Mouse (Mus musculus) heart, adult 9 months (tissue): ENCODE measurements around the gene Stk16.

ENCODE experiments used
- DNase-seq, 2 experiments: peaks; one replicate each; pipeline ENCODE4 v3.0.0; 2022; ENCODE audit warnings: low spot score in 2 of 2

Gene Stk16

GRCm38 (mm10) chr1:75210136-75211087, at the start of gene Stk16, which contains the start of gene Glb1l:
Stk16 (plus strand) TSS chr1:75210838.
Glb1l (minus strand) TSS chr1:75210813.
- DNase-seq: peak; percentile 96

- DNase-seq: no peak
Measured at GRCm38 (mm10) chr1:75168093-75168471, 42.6 kb upstream of the Stk16 start.

GRCm38 (mm10) chr1:75168472-75169464, 41.9 kb upstream of the Stk16 start, which contains the start of gene Zfand2b:
Zfand2b (plus strand) TSS chr1:75168646.
- DNase-seq: peak; percentile 94 to 96

DNA sequence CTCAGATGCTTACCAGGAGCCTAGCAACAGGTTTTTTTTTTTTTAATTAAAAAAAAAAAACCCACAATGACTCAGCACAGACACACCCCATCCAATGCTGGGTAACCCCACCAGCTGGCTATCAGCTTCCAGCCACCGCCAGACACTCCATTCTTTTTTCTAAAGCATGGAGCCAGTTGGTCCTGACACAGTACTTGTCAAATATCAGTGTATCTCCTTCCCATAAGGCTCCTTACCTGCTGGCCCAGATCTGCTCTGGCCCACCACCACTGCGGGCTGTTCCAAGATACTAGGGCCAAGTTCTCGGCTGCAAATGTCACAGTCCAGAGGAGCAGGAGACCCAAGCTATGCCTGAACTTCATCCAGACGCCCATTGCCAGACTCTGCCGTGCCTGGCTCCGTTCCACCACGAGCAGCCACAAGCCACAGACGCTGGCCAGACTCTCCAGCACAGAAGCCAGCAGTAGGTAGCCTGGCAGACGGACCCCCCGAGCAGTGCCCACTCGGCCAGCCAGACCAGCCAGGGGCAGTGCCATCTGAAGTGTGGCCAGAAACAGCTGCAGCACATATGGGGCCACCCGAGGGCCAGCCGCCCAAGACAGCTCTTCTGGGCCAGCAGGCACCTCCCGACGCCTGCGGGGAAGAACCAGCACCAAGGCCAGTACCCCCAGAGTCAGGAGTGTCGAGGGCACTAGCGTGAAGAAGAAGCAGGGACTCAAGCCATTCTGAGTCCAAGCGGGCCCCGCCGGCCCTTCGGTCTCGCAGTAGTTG, 31.1 kb upstream of the Stk16 start:
- peak; percentile 31 to 36 for DNase-seq

GRCm38 (mm10) chr1:75180105-75180590, 30.5 kb upstream of the Stk16 start, which contains the start of gene Abcb6:
Abcb6 (minus strand) TSS chr1:75180392.
- peak; percentile 91 to 92 for DNase-seq

DNA sequence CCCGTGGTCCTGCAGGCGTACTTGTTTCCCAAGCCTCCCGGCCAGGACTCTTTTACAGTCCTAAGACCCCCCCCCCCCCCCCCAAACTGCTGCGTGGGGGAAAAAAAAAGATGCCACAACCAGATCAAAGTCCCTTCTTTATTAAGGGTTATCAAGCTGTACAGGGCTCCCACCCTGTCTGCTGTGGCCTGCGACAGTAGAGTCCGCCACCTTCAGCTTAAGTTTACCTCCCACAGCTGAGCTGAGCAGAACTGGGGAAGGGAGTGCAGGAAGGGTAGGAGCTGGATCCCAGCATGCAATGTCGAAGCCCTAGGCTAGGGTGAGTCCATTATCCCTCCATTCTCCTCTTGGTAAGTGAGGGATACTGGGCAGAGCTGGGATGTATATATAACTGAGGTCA, 29.9 kb upstream of the Stk16 start:
- DNase-seq: no peak

- no peak for DNase-seq
Measured at GRCm38 (mm10) chr1:75181377-75181870, 29.2 kb upstream of the Stk16 start.

DNA sequence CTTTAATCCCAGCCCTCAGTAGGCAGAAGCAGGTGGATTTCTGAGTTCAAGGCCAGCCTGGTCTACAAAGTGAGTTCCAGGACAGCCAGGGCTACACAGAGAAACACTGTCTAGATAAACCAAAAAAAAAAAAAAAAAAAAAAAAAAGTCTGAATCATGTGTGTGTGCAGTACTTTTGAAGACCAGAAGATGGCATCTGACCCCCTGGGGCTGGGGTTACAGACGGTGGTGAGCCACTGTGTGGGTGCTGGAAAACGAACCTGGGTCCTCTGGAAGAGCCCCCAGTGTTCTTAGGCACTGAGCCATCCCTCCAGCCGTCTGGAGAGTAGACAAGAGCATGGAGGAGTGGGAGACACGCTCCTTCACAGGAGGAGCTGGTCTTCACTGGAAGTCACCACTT, 28.5 kb upstream of the Stk16 start:
- DNase-seq: no peak

DNA sequence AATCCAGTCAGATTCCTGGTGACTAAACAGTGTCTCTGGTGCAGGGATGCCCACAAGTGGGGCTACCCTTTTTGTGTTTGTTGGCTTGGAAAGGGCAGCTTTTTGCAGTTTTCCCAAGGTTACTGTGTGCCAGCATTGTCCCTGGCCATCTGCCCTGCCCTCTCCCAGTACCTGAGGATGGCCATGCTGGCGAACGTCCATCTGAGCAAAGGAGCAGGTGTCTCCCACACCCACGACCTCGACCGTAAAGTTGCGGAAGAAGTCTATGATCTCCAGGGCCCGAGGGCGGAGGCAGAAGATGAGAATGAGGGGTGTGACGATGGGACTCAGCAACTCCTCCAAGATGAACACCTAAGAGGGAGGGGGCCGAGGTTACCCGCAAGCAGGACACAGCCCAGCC, 25.1 kb upstream of the Stk16 start:
- DNase-seq: no peak

- DNase-seq: no peak
Measured at GRCm38 (mm10) chr1:75187126-75187525, 23.5 kb upstream of the Stk16 start.

DNA sequence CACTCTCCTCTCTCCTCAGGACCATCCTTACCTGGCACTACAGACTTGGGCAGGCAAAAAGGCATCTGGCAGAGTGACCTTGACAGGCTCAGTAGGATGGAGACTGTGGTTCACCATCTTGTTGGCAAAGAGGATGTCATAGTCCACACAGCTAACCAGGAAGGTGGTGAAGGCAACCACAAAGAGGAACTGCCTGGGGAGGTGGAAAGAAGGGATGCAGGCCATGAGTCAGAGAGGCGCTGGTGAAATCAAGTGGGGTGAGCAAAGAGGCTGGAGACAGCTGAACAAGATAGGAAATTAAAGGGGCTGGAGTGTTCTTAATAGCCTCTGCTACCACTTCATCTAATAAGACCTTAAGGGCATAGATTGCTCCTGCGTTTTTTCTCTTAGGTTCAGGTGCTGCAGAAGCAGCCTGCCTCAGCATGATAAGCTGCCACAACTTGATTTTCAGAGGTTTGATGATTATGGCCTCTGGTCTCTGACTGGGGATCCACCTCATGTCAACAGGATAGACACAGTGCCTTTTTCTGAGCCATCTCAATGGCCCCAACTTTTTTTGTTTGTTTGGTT, 22.6 kb upstream of the Stk16 start:
- DNase-seq: no peak

DNA sequence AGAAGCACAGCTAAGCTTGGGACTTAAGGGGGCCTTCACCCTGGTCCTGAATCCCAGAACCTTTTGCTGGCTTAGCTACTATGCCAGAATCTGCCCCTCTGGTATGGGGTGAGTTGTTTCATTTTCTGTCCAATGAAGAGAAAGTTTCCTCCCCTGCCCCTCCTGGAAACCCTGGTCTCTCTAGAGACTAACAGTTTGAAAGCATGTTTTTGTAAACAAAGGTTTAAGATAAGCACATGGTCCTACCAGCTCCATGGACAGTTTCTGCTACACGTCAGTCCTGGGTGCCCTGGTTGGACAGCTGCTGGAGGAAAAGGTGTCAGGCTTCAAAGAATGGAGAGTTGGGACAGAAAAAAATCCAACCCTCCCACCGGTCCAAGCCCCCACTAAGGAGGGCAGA, 20.1 kb upstream of the Stk16 start:
- no peak for DNase-seq

DNA sequence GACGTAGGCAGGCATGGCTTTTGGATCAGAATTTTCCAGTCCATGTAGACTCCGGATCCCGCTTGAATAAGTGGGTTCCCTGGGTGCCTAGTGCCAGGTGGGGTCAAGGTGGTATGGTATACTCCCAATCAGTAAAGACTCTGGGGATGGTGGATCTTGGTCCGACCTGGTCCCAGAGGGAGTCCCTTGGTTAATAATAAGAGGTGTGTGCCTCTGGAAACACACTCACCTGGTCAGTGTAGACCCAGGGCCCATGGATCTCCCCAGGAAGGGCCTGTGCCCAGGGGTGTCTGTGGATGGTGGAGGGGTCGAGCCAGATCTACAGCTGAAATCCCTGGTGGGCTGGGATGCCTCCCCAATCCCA, 19.4 kb upstream of the Stk16 start:
- DNase-seq: no peak

DNA sequence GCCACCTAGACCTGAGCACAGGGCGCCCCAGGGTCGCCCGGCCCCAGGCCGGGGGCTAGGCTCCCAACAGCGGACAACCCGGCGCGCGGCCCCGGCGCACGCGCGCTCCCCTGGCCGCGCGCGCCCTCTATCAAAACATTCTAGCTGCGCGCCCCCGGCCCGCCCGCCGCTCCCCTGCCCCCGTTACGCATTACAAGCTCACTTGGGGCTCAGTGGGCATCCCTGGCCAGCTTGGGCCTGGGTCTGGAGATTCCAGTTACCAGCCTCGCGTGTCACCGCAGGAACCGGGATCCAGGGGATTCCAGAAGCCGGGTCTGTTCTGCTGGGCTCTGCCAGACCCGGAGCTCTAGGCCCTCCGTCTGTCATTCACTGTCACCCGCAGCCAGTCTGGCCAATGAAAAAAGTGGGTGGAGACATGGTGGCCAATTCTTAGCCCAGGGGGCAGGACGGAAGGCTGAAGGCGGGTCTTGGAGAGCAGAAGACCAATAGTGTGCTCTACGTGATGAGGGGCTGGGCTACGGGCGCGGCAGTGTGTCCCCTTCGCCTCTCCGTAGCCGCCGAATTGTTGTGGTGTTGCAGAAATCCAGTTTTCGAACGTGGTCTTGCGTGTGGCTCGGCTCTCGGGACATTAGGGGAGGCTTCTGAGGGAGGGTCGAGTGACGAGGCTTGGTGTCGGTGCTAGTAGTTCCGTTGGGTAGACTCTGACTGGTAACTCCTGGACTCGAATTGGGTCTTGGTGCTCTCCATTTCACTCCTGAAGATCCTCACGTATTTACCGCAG, 18.8 kb upstream of the Stk16 start, which contains the start of the genes Ankzf1 and Atg9a:
Gene Ankzf1 (plus strand): TSS at position 530 of the 781 bp plus-strand sequence.
Gene Atg9a (minus strand): TSS at position 575 of the 781 bp plus-strand sequence.
- DNase-seq: peak; percentile 98 to 99

DNA sequence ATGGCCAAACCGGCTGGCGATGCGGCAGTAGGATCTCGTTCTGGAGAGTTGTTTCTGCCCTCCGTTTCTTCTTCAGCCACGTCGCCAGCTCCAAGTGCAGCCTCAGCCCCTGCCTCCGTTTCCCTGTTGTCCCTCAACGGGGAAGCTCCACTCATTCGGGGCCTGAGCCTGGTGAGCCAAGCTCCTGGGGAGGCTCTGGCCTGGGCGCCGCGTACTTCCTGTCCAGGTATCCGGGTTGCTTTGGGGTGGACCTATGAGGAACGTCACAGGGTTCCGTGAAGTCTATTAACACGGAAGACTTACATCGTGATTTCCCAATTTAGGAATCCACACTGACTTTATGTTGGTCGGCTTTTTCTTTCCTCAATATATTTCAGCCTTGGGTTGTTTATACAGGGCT, 18.2 kb upstream of the Stk16 start:
- peak in 1 of 2 experiments; percentile 45 for DNase-seq

DNA sequence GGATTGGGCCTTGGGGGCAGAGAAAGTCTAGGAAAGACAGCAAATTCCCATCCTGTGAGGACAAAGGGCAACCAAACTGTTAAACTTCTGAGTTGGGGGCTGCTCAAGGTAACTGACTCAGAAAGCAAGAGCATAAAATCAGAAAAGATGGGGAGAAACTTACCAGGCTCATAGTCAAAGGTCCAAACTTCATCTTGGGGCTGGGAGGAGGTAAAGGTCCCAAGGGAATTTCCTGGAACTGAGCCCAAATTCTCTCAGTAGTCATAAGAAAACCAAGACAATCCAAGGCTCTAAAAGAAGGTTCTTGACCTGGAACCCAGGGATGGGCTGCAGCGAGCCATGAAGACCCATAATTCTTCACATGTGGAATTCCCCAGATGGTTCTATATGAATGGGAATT, 9.4 kb upstream of the Stk16 start:
- DNase-seq: no peak

DNA sequence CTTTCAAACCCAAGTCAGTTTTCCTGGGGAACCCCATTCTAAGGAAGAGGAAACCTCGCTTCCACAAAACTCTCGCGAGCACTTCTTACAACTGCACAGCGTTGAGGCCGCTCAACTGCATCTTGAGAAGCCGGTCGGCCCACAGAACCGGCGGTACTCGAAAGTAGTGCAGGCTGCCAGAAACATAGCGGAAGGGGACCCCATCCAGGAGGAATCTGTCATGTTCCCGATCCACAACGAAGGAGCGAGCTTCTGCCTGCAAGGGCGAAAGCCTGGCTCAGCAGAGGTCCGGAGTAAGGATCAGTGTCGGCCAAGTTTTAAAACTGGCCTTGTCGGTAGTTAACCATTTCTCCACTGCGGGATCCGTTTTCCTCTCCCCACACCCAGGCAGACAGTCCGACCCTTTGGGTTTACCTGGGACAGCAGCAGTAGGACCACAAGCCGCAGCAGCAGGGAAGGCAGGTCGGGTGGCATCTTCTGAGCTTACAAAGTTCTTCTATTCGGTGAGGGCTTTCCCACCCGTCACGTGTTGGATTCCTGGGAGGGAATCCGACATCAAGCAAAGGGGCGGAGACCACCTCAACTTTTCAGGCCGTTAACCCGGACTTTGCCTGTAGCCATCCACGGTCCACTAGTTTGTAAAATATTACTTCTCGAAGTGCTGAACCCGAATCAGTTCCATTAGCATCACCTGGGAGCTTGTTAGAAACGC, 1.5 kb upstream of the Stk16 start:
- DNase-seq: peak; percentile 45 to 52

- DNase-seq: no peak
Measured at GRCm38 (mm10) chr1:75211141-75211708, 587 bp downstream of the Stk16 start.

GRCm38 (mm10) chr1:75212542-75212941, 1.9 kb downstream of the Stk16 start:
- DNase-seq: no peak
